Mouse (Mus musculus): Measurements from ENCODE around the gene AC131692.1. TPM values are rescaled to one million over a fixed set of nuclear protein-coding genes. Genes with fewer than 3 reads are reported as not detected.

The AC131692.1 gene
- total and polyA plus RNA-seq, 3 experiments: 0.39 to 2.9 TPM; not detected in 1

- Histone ChIP-seq H3K27me3 (ENCODE audit: control insufficient read depth in 1 of 2, insufficient read depth in 2 of 2, low read length in 2 of 2) (no peaks in the 10 kb centered on the region), H3K9ac (ENCODE audit: control insufficient read depth, low read depth, low read length, poor library complexity, severe bottlenecking) (no peak overlapping the region), H3K27ac (ENCODE audit: control insufficient read depth, low read depth, low read length) (no peak overlapping the region), H3K36me3 (ENCODE audit: control insufficient read depth in 1 of 2, insufficient read depth in 2 of 2, low read length in 2 of 2) (peaks cover 3 to 12% of the 10 kb centered on the region in 2 experiments; a peak in 3 of 4 replicates), H3K4me3 (ENCODE audit: control insufficient read depth in 1 of 2, insufficient read depth in 1 of 2, low read depth in 2 of 2, low read length in 2 of 2) (no peak overlapping the region), H3K79me2 (ENCODE audit: control insufficient read depth, insufficient read depth, low read length, poor library complexity) (peaks cover 27% of the 10 kb centered on the region), H3K9me3 (replicated peaks; ENCODE audit: insufficient read depth, low read length) (no peaks in the 10 kb centered on the region), H3K4me1 (ENCODE audit: control insufficient read depth in 1 of 2, insufficient read depth in 2 of 2, low read length in 2 of 2) (peaks cover 0 to 17% of the 10 kb centered on the region in 2 experiments; a peak in 3 of 4 replicates)
- DNase-seq (ENCODE audit: low read depth, low spot score): no peak
- TF ChIP-seq TBP (IDR thresholded peaks at IDR 0.05; ENCODE audit: low read depth, low read length) (no peak), RCOR1 (IDR thresholded peaks at IDR 0.05; ENCODE audit: low read depth, low read length) (no peak), USF1 (IDR thresholded peaks at IDR 0.05; ENCODE audit: low read depth, low read length) (no peak), TAL1 (IDR thresholded peaks at IDR 0.05; ENCODE audit: low read length) (no peak), MAZ (IDR thresholded peaks at IDR 0.05; ENCODE audit: low read depth, low read length) (no peak), SIN3A (IDR thresholded peaks at IDR 0.05; ENCODE audit: low read length) (no peak), GABPA (IDR thresholded peaks at IDR 0.05; ENCODE audit: low read depth, low read length) (no peak), GATA1 (IDR thresholded peaks at IDR 0.05; ENCODE audit: low read depth, low read length) (no peak), ZKSCAN1 (IDR thresholded peaks at IDR 0.05; ENCODE audit: low read depth, low read length) (no peak), NRF1 (IDR thresholded peaks at IDR 0.05; ENCODE audit: insufficient read depth, low read depth, low read length, poor library complexity, severe bottlenecking) (no peak), POLR2A (IDR thresholded peaks at IDR 0.05; ENCODE audit: control insufficient read depth in 1 of 2, insufficient read depth in 1 of 2, low read depth in 1 of 2, low read length in 2 of 2, poor library complexity in 1 of 2) (no peak; a peak in 1 of 4 replicates), MXI1 (IDR thresholded peaks at IDR 0.05; ENCODE audit: low read depth, low read length) (no peak), MAFK (IDR thresholded peaks at IDR 0.05; ENCODE audit: borderline replicate concordance, low read depth, low read length) (no peak), HCFC1 (IDR thresholded peaks at IDR 0.05; ENCODE audit: low read depth, low read length) (no peak), ELF1 (IDR thresholded peaks at IDR 0.05; ENCODE audit: low read depth, low read length) (no peak)
These were observed 31.1 kb upstream of the AC131692.1 start for GRCm38 (mm10) chr19:6063081-6063480.

- Histone ChIP-seq H3K27me3 (ENCODE audit: control insufficient read depth in 1 of 2, insufficient read depth in 2 of 2, low read length in 2 of 2) (no peaks in the 10 kb centered on the region), H3K9me3 (replicated peaks; ENCODE audit: insufficient read depth, low read length) (no peaks in the 10 kb centered on the region), H3K27ac (ENCODE audit: control insufficient read depth, low read depth, low read length) (no peak overlapping the region), H3K79me2 (ENCODE audit: control insufficient read depth, insufficient read depth, low read length, poor library complexity) (peaks cover 12% of the 10 kb centered on the region), H3K36me3 (ENCODE audit: control insufficient read depth in 1 of 2, insufficient read depth in 2 of 2, low read length in 2 of 2) (peaks cover 0 to 6% of the 10 kb centered on the region in 2 experiments; a peak in 1 of 4 replicates), H3K4me1 (ENCODE audit: control insufficient read depth in 1 of 2, insufficient read depth in 2 of 2, low read length in 2 of 2) (peaks cover 0 to 13% of the 10 kb centered on the region in 2 experiments; a peak in 3 of 4 replicates), H3K4me3 (ENCODE audit: control insufficient read depth in 1 of 2, insufficient read depth in 1 of 2, low read depth in 2 of 2, low read length in 2 of 2) (peak overlapping the region; percentile 40 to 49; a peak in 3 of 4 replicates), H3K9ac (ENCODE audit: control insufficient read depth, low read depth, low read length, poor library complexity, severe bottlenecking) (peak overlapping the region; percentile 75)
- no peak for DNase-seq (ENCODE audit: low read depth, low spot score)
- TF ChIP-seq NRF1 (IDR thresholded peaks at IDR 0.05; ENCODE audit: insufficient read depth, low read depth, low read length, poor library complexity, severe bottlenecking) (no peak), MXI1 (IDR thresholded peaks at IDR 0.05; ENCODE audit: low read depth, low read length) (no peak), RAD21 (IDR thresholded peaks at IDR 0.05; ENCODE audit: low read depth, low read length) (no peak), ELF1 (IDR thresholded peaks at IDR 0.05; ENCODE audit: low read depth, low read length) (0 out of 2 replicates have a peak, but pooled peaks have one; percentile 18), BHLHE40 (IDR thresholded peaks at IDR 0.05; ENCODE audit: borderline replicate concordance, low read depth, low read length) (0 out of 2 replicates have a peak, but pooled peaks have one; percentile 9), MEF2A (IDR thresholded peaks at IDR 0.05; ENCODE audit: extremely low read depth, insufficient replicate concordance, low read depth, low read length, poor library complexity, severe bottlenecking) (no peak), SMC3 (IDR thresholded peaks at IDR 0.05; ENCODE audit: low read depth, low read length) (no peak)
These were observed 27.6 kb upstream of the AC131692.1 start for GRCm38 (mm10) chr19:6066571-6066970.
